Mouse (Mus musculus) cortical plate, adult 2 months (tissue): ENCODE results near the gene Drc3. TPM values are rescaled to one million over a fixed set of nuclear protein-coding genes. Genes with fewer than 3 reads are reported as not detected.

Experiments used
- H3K27ac ChIP-seq: fragments of 200-500 bp; 2 replicates; pipeline ENCODE4 v1.5.1; 2012; ENCODE audit warnings: low read length, control low read depth, inconsistent platforms; ENCODE audit not compliant: insufficient read depth
- H3K4me1 ChIP-seq: fragments of 200-500 bp; 2 replicates; pipeline ENCODE4 v1.6.1; 2011; ENCODE audit warnings: low read length; ENCODE audit not compliant: control insufficient read depth, insufficient read depth
- H3K4me3 ChIP-seq: fragments of 200-500 bp; 2 replicates; pipeline ENCODE4 v1.5.1; 2011; ENCODE audit warnings: mild to moderate bottlenecking, low read length, control low read depth; ENCODE audit not compliant: insufficient read depth
- CTCF ChIP-seq: fragments of 200-500 bp; IDR thresholded peaks from 2 replicates; pipeline ENCODE4 v1.5.1; 2011; ENCODE audit warnings: mild to moderate bottlenecking, control low read depth, low read length; ENCODE audit not compliant: insufficient read depth; ENCODE audit errors: extremely low read depth
- POLR2A ChIP-seq: fragments of 200-500 bp; IDR thresholded peaks from 2 replicates; pipeline ENCODE4 v1.6.1; 2011; ENCODE audit warnings: mild to moderate bottlenecking, low read length, control low read depth; ENCODE audit not compliant: insufficient read depth; ENCODE audit errors: extremely low read depth
- polyA plus RNA-seq: library from polyadenylated mRNA; depleted of rRNA; stranded (reverse); fragments of >200 nt; gene quantifications from 2 replicates; pipeline ENCODE4 v1.2.3, GENCODE M21; 2012

The Drc3 gene
- polyA plus RNA-seq, 1 experiment, result 17.3 TPM

DNA sequence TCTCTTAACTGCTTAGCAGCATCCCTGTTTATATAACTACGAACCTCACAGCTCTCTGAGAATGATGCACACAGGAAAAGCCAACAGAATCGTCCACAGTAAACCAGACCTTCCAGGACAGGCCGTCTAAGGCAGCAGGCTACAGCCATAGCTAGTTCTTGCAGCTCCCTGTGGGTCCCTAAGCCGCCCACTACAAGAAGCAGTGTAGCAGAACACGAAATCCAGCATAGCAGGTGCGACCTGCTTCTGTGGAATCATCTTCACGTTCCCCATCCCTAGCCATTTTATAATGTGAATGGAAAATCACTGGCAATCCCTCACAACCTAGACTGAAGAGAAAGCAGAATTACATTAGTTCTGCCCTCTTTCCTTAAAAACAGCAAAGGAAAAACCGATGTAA is 36.2 kb upstream of the Drc3 start:
- Histone ChIP-seq H3K4me1 (peaks cover 29% of the 10 kb centered on the region), H3K27ac (peak overlapping the region; percentile 47), H3K4me3 (no peak overlapping the region)
- TF ChIP-seq CTCF (no peak), POLR2A (no peak)

DNA sequence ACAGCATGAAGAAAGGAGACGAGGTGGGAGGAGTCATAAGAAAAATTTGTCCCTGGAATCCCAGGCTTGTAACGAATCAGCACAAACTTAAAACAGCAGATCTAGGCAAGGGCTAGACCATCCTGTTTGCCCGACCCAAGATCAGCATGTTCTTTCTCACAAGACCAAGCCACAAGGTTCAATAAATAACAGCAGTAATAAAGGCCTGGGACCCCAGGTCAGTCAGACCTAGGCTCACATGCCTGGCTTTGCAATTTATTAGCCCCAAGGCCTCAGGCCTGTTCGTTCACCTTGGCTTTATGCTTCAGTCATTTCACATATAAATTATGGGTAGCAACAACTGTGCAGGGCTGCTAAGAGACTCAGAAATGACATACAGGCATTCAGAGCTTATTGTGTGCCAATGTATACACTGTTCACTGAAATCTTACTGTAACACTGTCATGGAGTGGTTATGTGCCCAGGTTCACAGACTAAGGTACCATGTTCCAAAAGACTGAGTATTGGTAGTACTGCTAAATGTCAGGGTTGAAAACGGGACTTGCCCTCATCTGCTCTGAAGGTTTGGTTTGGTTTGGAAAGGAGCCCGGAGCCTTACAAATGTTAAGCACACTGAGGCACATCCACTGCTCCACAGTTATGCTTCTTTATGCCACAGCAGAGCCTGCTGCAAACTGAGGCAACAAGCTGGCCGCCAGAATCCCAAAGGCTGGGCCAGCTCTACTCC is 35.6 kb upstream of the Drc3 start:
- TF ChIP-seq CTCF (no peak), POLR2A (no peak)
- peaks cover 26% of the 10 kb centered on the region for H3K4me1 ChIP-seq
- peak overlapping the region; percentile 47 for H3K27ac ChIP-seq
- no peak overlapping the region for H3K4me3 ChIP-seq

- no peak overlapping the region for H3K4me3 ChIP-seq
- peak overlapping the region; percentile 77 for H3K27ac ChIP-seq
- no peak for TF ChIP-seq CTCF
- TF ChIP-seq POLR2A, result peak; percentile 45; the same call in 1 of the 2 replicates
- peaks cover 26% of the 10 kb centered on the region for H3K4me1 ChIP-seq
Measured at GRCm38 (mm10) chr11:60318716-60319115, 34.4 kb upstream of the Drc3 start.

DNA sequence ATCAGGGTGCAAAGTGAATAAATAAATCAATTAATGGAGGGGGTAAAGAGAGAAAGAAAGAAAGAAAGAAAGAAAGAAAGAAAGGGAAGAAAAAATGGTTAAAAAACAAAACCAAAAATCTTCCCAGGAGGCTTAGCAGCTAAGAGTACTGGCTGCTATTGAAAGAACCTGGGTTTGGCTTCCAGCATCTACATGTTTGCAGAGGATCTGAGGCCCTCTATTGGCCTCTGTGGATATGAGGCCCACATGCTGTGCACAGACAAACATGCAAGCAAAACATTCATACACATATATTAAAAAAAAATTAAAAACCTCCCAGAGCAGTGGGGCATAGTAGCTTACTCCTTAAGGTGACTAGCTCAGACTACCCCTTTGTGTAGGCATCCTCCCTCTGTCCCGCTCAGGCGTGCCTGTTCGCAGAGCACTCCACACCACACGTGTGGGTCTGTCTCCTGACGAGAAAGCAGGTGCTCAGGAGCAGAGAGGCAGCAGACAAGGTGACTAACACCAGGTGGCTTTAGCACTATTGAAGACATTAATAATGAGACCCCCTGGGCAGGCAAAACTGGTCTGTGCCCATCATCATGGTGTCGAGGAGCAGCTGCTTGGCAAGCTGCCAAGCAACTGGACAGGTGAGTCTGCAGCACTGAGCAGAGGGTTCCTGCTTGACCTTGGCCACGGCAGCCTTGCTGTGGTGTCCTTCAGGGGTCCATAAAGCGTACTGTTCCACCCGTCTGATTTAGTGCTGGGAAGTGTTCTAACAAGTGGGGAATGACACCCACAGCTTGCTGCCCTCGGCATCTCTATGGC is 33.7 kb upstream of the Drc3 start:
- Histone ChIP-seq H3K27ac (0 out of 2 replicates have a peak overlapping the region, but pooled peaks have one; percentile 9), H3K4me1 (peaks cover 26% of the 10 kb centered on the region), H3K4me3 (no peak overlapping the region)
- TF ChIP-seq CTCF (peak; percentile 19; the same call in 1 of the 2 replicates), POLR2A (no peak)

DNA sequence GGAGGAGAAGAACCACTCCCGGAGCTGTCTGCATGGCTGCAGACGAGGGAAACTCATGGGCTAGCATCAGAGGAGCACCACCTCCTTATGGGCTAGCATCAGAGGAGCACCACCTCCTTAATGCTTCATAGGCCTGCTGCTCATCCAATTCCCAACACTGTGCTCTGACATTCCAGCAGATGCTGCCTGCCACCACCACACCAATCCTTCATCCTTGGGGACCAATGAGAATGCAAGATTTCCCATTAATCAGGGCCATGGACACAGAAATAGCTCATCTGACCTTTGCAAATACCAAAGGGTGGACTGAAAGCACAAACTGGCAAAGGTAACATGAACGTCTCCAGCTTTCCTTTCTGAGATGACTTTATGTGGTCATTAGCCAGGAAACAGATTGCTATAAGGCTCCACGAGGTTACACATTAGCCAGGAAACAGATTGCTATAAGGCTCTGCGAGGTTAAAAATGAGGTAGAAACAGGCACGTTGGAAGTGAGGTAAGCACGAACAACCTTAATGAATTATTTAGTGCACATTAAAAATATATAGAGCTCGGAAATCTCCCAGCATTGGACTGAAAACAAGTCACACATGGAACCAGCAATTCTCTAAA is 32.6 kb upstream of the Drc3 start:
- H3K27ac ChIP-seq, result peak overlapping the region; percentile 33; the same call in 1 of the 2 replicates
- TF ChIP-seq POLR2A (no peak), CTCF (no peak)
- H3K4me3 ChIP-seq, result no peak overlapping the region
- peaks cover 26% of the 10 kb centered on the region for H3K4me1 ChIP-seq

DNA sequence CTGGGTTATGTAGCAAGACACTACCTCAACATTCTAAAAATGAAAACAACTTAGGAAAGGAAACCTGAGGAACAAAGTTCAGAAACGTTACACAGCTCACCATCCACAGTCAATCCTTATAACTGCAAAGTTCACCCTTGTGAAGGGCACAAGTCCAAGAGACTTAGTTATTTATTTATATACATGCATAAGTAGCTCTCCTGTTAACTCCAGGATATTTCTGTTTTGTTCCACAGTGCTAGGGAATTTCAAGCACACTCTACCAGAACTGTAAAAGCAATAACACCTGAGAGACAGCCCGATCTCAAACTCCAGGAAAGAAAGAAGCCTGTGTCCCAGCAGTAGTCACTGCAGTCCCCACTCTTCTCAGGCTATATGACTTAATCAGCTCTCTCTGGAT is 31.7 kb upstream of the Drc3 start:
- TF ChIP-seq POLR2A, result no peak
- no peak for TF ChIP-seq CTCF
- no peak overlapping the region for H3K4me3 ChIP-seq
- no peak overlapping the region for H3K27ac ChIP-seq
- peaks cover 26% of the 10 kb centered on the region for H3K4me1 ChIP-seq

GRCm38 (mm10) chr11:60323731-60324130 is 29.4 kb upstream of the Drc3 start:
- H3K4me3 ChIP-seq, result no peak overlapping the region
- H3K27ac ChIP-seq, result no peak overlapping the region
- peaks cover 9% of the 10 kb centered on the region for H3K4me1 ChIP-seq
- TF ChIP-seq POLR2A (no peak), CTCF (no peak)

DNA sequence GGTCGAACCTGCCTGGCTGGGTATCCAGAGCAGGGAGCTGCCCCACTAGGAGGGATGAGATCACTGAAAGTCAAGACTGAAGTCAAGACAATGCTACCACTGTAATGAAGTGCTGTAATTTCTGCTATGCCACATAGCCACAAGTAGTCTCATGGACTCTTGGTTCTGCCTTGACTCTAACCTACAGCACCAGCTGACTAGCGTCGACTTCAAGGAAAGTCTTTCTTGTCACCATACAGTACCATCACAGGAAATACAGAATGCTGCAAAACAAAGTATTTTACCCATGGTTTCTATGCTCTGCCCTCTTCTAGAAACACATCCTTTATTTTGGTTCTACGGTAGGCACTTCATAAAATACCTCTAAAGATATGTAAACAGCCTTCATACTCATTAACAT is 22.6 kb upstream of the Drc3 start:
- H3K4me3 ChIP-seq, result no peak overlapping the region
- H3K4me1 ChIP-seq, result peaks cover 7% of the 10 kb centered on the region
- no peak overlapping the region for H3K27ac ChIP-seq
- TF ChIP-seq CTCF (no peak), POLR2A (no peak)

GRCm38 (mm10) chr11:60333461-60333860 is 19.7 kb upstream of the Drc3 start:
- TF ChIP-seq CTCF (no peak), POLR2A (no peak)
- Histone ChIP-seq H3K27ac (no peak overlapping the region), H3K4me3 (no peak overlapping the region), H3K4me1 (peaks cover 11% of the 10 kb centered on the region)
